In the genomic region with DNA sequence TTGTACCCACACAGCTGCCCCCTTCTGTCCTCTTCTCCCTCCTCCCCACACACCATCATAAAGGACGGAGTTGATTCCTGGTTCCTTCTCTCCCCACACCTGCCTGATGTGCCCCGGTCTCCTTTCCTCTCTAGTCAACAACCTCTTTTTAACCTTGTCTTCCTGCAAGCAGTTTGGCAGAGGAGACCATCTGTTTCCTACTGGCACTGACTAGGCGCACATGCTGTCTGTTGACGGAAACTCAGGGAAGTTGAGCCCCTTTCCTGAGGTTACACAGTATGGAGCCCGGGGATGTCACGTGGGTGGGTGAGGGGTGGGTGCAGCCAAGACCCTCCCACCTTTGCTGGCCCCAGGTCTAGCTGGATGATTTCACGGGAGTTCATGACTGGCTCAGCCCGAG, we compare ENCODE assay signal across 16 mouse cellular contexts. TPM values are rescaled to one million over a fixed set of nuclear protein-coding genes. Genes with fewer than 3 reads are reported as not detected.
DNase-seq lines count a peak whose midpoint lies in the region; ATAC-seq and TF ChIP-seq lines count a peak whose summit lies in the region.
"Had no signal": no experiment of that assay in that cellular context is flagged by ENCODE, and none has a peak within 500 bp of the region (broad histone marks: within the 10 kb centered on the region; RNA-seq: fewer than 3 reads in every experiment).

No protein-coding gene starts in this region.

- H3K36me3 ChIP-seq in kidney, embryonic 14.5 days (ENCODE audit: control insufficient read depth, insufficient read depth, low read length): no peaks in the 10 kb centered on the region
- H3K36me3 ChIP-seq: G1E; heart, embryonic 13.5 days had no signal

- H3K4me1 ChIP-seq in cerebellum, adult 2 months (ENCODE audit: control insufficient read depth, insufficient read depth, low read length): peaks cover 69% of the 10 kb centered on the region
- H3K4me1 ChIP-seq in kidney, embryonic 14.5 days (ENCODE audit: control insufficient read depth, insufficient read depth, low read length): no peaks in the 10 kb centered on the region
- H3K4me1 ChIP-seq: heart, embryonic 13.5 days had no signal

- WGBS in cerebellum, adult 2 months: 7% methylated on average over 8 of the region's 8 CpGs
- 73% methylated on average over 8 of the region's 8 CpGs for WGBS in kidney, embryonic 14.5 days

- H3K4me2 ChIP-seq in kidney, embryonic 14.5 days (replicated peaks; ENCODE audit: low read depth, low read length): no peak overlapping the region
- H3K4me2 ChIP-seq: heart, embryonic 13.5 days had no signal

- no peak overlapping the region for H3K9ac ChIP-seq in kidney, embryonic 14.5 days (ENCODE audit: low read depth, low read length)
- H3K9ac ChIP-seq: heart, embryonic 13.5 days; liver, embryonic 14.5 days had no signal

- no peaks in the 10 kb centered on the region for H3K27me3 ChIP-seq in cerebellum, adult 2 months (ENCODE audit: control insufficient read depth, insufficient read depth, low read length)
- peaks cover 25% of the 10 kb centered on the region for H3K27me3 ChIP-seq in kidney, embryonic 14.5 days (ENCODE audit: control insufficient read depth, insufficient read depth, low read length)

- 0 out of 2 replicates have a peak, but pooled peaks have one; percentile 23 for ATAC-seq in kidney, embryonic 14.5 days (ENCODE audit: low FRiP score, low TSS enrichment)
- ATAC-seq in hematopoietic stem cell, adult 5-6 weeks (replicated peaks in 1 of 2; ENCODE audit: insufficient read depth in 1 of 2, low FRiP score in 2 of 2, low TSS enrichment in 1 of 2, low read depth in 1 of 2, poor library complexity in 2 of 2, severe bottlenecking in 2 of 2): peak; percentile 64 to 69
- ATAC-seq: activated CD4-positive, CD25-positive, alpha-beta regulatory T cell, adult 4 months had no signal

- H3K9me3 ChIP-seq in kidney, embryonic 14.5 days (ENCODE audit: control insufficient read depth, low read length): no peaks in the 10 kb centered on the region
- H3K9me3 ChIP-seq: heart, embryonic 13.5 days had no signal

- no peak overlapping the region for H3K4me3 ChIP-seq in cerebellum, adult 2 months (replicated peaks; ENCODE audit: insufficient read depth, low read depth, low read length)
- no peak overlapping the region for H3K4me3 ChIP-seq in kidney, embryonic 14.5 days (ENCODE audit: low read length)
- H3K4me3 ChIP-seq: heart, embryonic 13.5 days had no signal

- no peak for TF ChIP-seq CTCF in cerebellum, adult 2 months (IDR thresholded peaks at IDR 0.05; ENCODE audit: borderline replicate concordance, insufficient read depth, low read depth, low read length)

- peak; percentile 63 to 73 for DNase-seq in cerebellum, adult 2 months
- DNase-seq in cerebellum, adult 11 months: no peak
- no peak for DNase-seq in kidney, adult 8-10 months
- DNase-seq in cerebellum, adult 8-10 months: peak; percentile 45
- DNase-seq in gastrocnemius, postnatal 10 days: no peak
- DNase-seq: heart, adult 11 months; kidney, adult 11 months; right cerebral cortex, postnatal 14 days; spleen, adult 18-20 months; thymus, postnatal 36 days had no signal

- no peak for TF ChIP-seq POLR2A in cerebellum, adult 2 months (IDR thresholded peaks at IDR 0.05; ENCODE audit: borderline replicate concordance, insufficient read depth, low read length)

- peak overlapping the region; percentile 97 for H3K27ac ChIP-seq in cerebellum, adult 2 months (ENCODE audit: insufficient read depth, low read length)
- H3K27ac ChIP-seq in kidney, embryonic 14.5 days (ENCODE audit: low read depth, low read length): no peak overlapping the region
- H3K27ac ChIP-seq: heart, embryonic 13.5 days; liver, embryonic 14.5 days had no signal

RNA-seq across cellular contexts. Expression of gene Sgsm1, which starts 17.8 kb away (rescaled TPM):
- 73.9 and 77.7 TPM in 2 replicates for polyA plus RNA-seq in cerebellum, adult 2 months (2012; rRNA removed)
- polyA plus RNA-seq in kidney, embryonic 14.5 days (2014; fragmentation: Nextera tagmentation; extraction: Ambion mirVana): 3.9 and 5.0 TPM in 2 replicates
- 8.2 and 20.1 TPM in 2 replicates for total RNA-seq in hematopoietic stem cell, adult 5-6 weeks (2017)
- total RNA-seq in gastrocnemius, postnatal 10 days (2021): 1 to 10 TPM in 1 of 2 experiments, under 1 TPM in 1; 0.65 to 1.2 TPM
- polyA plus RNA-seq: activated CD4-positive, CD25-positive, alpha-beta regulatory T cell, adult 4 months; G1E had no signal

Comparison
In these comparisons a context has a peak if more than half of its experiments do, and no peak if none do; other contexts are left out.
1. DNase-seq: peak in cerebellum, adult 2 months (2 of 2) and cerebellum, adult 8-10 months (single experiment); none in cerebellum, adult 11 months (single experiment), kidney, adult 8-10 months (0 of 2) and gastrocnemius, postnatal 10 days (single experiment).